Mouse (Mus musculus) cortical plate, adult 2 months (tissue): Measurements from ENCODE around the gene Krt24.

Experiments used
- CTCF ChIP-seq: fragments of 200-500 bp; IDR thresholded peaks from 2 replicates; pipeline ENCODE4 v1.5.1; 2011; ENCODE audit warnings: mild to moderate bottlenecking, control low read depth, low read length; ENCODE audit not compliant: insufficient read depth; ENCODE audit errors: extremely low read depth
- POLR2A ChIP-seq: fragments of 200-500 bp; IDR thresholded peaks from 2 replicates; pipeline ENCODE4 v1.6.1; 2011; ENCODE audit warnings: mild to moderate bottlenecking, low read length, control low read depth; ENCODE audit not compliant: insufficient read depth; ENCODE audit errors: extremely low read depth

- peak; percentile 35; the same call in 1 of the 2 replicates for TF ChIP-seq CTCF
- TF ChIP-seq POLR2A = no peak
Measured at GRCm38 (mm10) chr11:99253893-99254292, 31.2 kb downstream of the Krt24 start.
